ENCODE assay signal across 8 mouse cellular contexts in the genomic region with DNA sequence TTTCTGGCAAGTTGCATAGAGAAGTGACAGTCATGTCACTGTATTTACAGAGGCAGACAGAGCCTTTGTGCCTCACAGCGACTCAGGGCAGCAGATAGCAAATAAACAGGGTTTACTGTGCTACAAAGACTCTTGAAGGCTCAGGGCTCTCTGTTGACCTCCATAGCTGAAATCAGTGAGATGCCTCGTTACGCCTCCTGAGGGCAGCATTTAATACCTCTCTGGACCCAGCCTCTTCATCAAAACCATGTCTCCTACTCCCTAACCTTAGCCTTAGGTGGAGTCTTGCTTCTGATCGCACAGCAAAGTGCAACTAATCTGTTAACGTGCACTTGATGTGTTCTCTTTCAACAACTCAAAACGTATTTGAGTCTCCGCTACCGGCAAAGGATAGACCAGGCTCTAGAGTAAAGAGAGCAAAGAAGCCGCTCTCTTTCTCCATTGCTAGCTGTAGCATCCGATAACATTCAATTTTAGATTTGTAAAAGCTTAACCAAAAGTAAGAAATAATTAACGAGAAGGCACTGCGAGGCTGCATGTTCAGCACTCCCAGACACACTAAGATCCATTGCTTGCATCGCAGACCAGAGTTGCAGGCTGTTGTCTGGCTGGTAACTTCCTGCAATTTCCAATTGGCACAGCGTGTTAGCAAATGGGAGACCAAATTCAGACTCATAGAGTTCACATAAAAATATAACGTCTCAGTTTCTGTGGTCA.
DNase-seq lines count a peak whose midpoint lies in the region; ATAC-seq and TF ChIP-seq lines count a peak whose summit lies in the region.

No protein-coding gene starts in this region.

- 0 out of 2 replicates have a peak, but pooled peaks have one; percentile 22 for TF ChIP-seq EP300 in heart, adult 2 months (IDR thresholded peaks at IDR 0.05; ENCODE audit: insufficient read depth, low read depth, low read length)

- peak; percentile 25 to 35 for DNase-seq in heart, adult 2 months
- DNase-seq in 416B (ENCODE audit: low read depth) (peak; percentile 7), adipocyte (ENCODE audit: low spot score) (peak; percentile 45)
- DNase-seq in embryo, embryonic 11 days: peak; percentile 65
- peak; percentile 74 for DNase-seq in kidney, postnatal 0 days (ENCODE audit: low spot score)
- DNase-seq in right cerebral cortex, postnatal 4 days: no peak

- WGBS in heart, adult 2 months: 52% methylated on average over 15 of the region's 15 CpGs
- WGBS in heart, embryonic 12.5 days: 56% methylated on average over 15 of the region's 15 CpGs
- 47% methylated on average over 15 of the region's 15 CpGs for WGBS in kidney, postnatal 0 days
- 61% methylated on average over 15 of the region's 15 CpGs for WGBS in midbrain, embryonic 12.5 days

- H3K9me3 ChIP-seq in heart, embryonic 12.5 days (replicated peaks): no peaks in the 10 kb centered on the region
- H3K9me3 ChIP-seq in kidney, postnatal 0 days (replicated peaks; ENCODE audit: low read length): no peaks in the 10 kb centered on the region
- no peaks in the 10 kb centered on the region for H3K9me3 ChIP-seq in midbrain, embryonic 12.5 days

- ATAC-seq in heart, embryonic 12.5 days (ENCODE audit: insufficient number of reproducible peaks, low FRiP score): no peak
- no peak for ATAC-seq in kidney, postnatal 0 days (replicated peaks; ENCODE audit: low FRiP score, low read depth)
- 0 out of 2 replicates have a peak, but pooled peaks have one; percentile 60 for ATAC-seq in midbrain, embryonic 12.5 days (ENCODE audit: low FRiP score, low read depth)

- TF ChIP-seq CTCF in heart, adult 2 months (IDR thresholded peaks at IDR 0.05): peak; percentile 71
- peak; percentile 73 for TF ChIP-seq CTCF in kidney, postnatal 0 days (IDR thresholded peaks at IDR 0.05; ENCODE audit: low read depth)

- no peak overlapping the region for H3K4me3 ChIP-seq in heart, adult 2 months
- H3K4me3 ChIP-seq in heart, embryonic 12.5 days: no peak overlapping the region
- H3K4me3 ChIP-seq in kidney, postnatal 0 days (replicated peaks; ENCODE audit: low read depth, low read length): no peak overlapping the region
- H3K4me3 ChIP-seq in midbrain, embryonic 12.5 days: no peak overlapping the region

- no peaks in the 10 kb centered on the region for H3K27me3 ChIP-seq in heart, adult 2 months (ENCODE audit: control insufficient read depth, insufficient read depth, low read length)
- no peaks in the 10 kb centered on the region for H3K27me3 ChIP-seq in heart, embryonic 12.5 days (replicated peaks)
- H3K27me3 ChIP-seq in kidney, postnatal 0 days (ENCODE audit: insufficient read depth, low read length): no peaks in the 10 kb centered on the region
- no peaks in the 10 kb centered on the region for H3K27me3 ChIP-seq in midbrain, embryonic 12.5 days

- H3K79me2 ChIP-seq in heart, adult 2 months (replicated peaks; ENCODE audit: control insufficient read depth, insufficient read depth, low read length): no peaks in the 10 kb centered on the region

- H3K27ac ChIP-seq in heart, adult 2 months: no peak overlapping the region
- H3K27ac ChIP-seq in heart, embryonic 12.5 days (ENCODE audit: poor library complexity, severe bottlenecking): no peak overlapping the region
- H3K27ac ChIP-seq in kidney, postnatal 0 days: no peak overlapping the region
- H3K27ac ChIP-seq in midbrain, embryonic 12.5 days (replicated peaks): no peak overlapping the region

- no peaks in the 10 kb centered on the region for H3K36me3 ChIP-seq in heart, adult 2 months (ENCODE audit: control insufficient read depth, insufficient read depth, low read length)
- no peaks in the 10 kb centered on the region for H3K36me3 ChIP-seq in heart, embryonic 12.5 days
- no peaks in the 10 kb centered on the region for H3K36me3 ChIP-seq in kidney, postnatal 0 days (ENCODE audit: insufficient read depth, low read length)
- H3K36me3 ChIP-seq in midbrain, embryonic 12.5 days: no peaks in the 10 kb centered on the region

- no peak overlapping the region for H3K9ac ChIP-seq in heart, adult 2 months (ENCODE audit: low read depth, low read length)
- H3K9ac ChIP-seq in heart, embryonic 12.5 days: no peak overlapping the region
- H3K9ac ChIP-seq in kidney, postnatal 0 days (ENCODE audit: low read depth, low read length): no peak overlapping the region
- H3K9ac ChIP-seq in midbrain, embryonic 12.5 days (replicated peaks): no peak overlapping the region

- intact Hi-C loops in heart, adult 2 months (cut with DNase I): loop anchor here (10.0 kb wide), 1 partner anchor 825 kb away; no protein-coding TSS in a partner anchor

- no peak for TF ChIP-seq POLR2A in heart, adult 2 months (IDR thresholded peaks at IDR 0.05; ENCODE audit: insufficient read depth, low read depth, low read length)

- H3K4me1 ChIP-seq in heart, adult 2 months (ENCODE audit: control insufficient read depth, insufficient read depth, low read length): no peaks in the 10 kb centered on the region
- H3K4me1 ChIP-seq in heart, embryonic 12.5 days (replicated peaks): 0 out of 2 replicates have a peak, but pooled peaks cover 3% of the 10 kb centered on the region
- no peaks in the 10 kb centered on the region for H3K4me1 ChIP-seq in kidney, postnatal 0 days (replicated peaks; ENCODE audit: insufficient read depth, low read length)
- no peaks in the 10 kb centered on the region for H3K4me1 ChIP-seq in midbrain, embryonic 12.5 days

- no peak overlapping the region for H3K4me2 ChIP-seq in heart, embryonic 12.5 days
- 0 out of 2 replicates have a peak overlapping the region, but pooled peaks have one; percentile 23 for H3K4me2 ChIP-seq in kidney, postnatal 0 days (ENCODE audit: low read length)
- H3K4me2 ChIP-seq in midbrain, embryonic 12.5 days (replicated peaks): no peak overlapping the region
